Mouse (Mus musculus) layer of hippocampus, postnatal 14 days (tissue): ENCODE measurements at regions not wholly inside any gene's neighbourhood (a gene's known extent, or its start where the extent isn't known, plus 50 kb on each side); places are given as distances from the start of the nearest gene placed in this dataset.

Experiments
- DNase-seq, 2 experiments: peaks; one replicate each; pipeline ENCODE4 v3.0.0; 2021 to 2022; ENCODE audit warnings: low spot score in 2 of 2, mixed read lengths in 1 of 2
- microRNA-seq, 2 experiments: library from miRNA; unstranded; fragments of <30 nt; microRNA quantifications; one replicate each; pipeline ENCODE4 v1.2.0; 2021

- DNase-seq = no peak
Observed at GRCm38 (mm10) chr5:50126177-50126576, 67.4 kb upstream of the Adgra3 start.

GRCm38 (mm10) chr5:50125676-50126075 is 66.9 kb upstream of the Adgra3 start:
- no peak for DNase-seq

GRCm38 (mm10) chr5:50122829-50123241 is 64.0 kb upstream of the Adgra3 start:
- DNase-seq = no peak

- no peak for DNase-seq
Observed at GRCm38 (mm10) chr5:50119860-50120259, 61.1 kb upstream of the Adgra3 start.

Small RNA genes lying in the stretch of these regions (microRNA-seq; reads per million reads assigned to microRNA genes)
- gene Mir8117 = 0 reads per million in 2 experiments
